Mouse (Mus musculus) spleen, adult 12 weeks (tissue): ENCODE measurements around the gene Scamp3.
"Not testable (repeated sequence)": the region's sequence is repeated elsewhere in the genome, so short reads cannot be mapped to it uniquely, and the experiment has no call there.

ENCODE experiments used
- DNase-seq: peaks from one replicate; pipeline ENCODE4 v3.0.0; 2022; ENCODE audit warnings: low spot score

Scamp3 gene

GRCm38 (mm10) chr3:89177242-89178106 is at the start of gene Scamp3:
Scamp3 (plus strand) TSS chr3:89177473.
- peak; percentile 64 for DNase-seq

GRCm38 (mm10) chr3:89129908-89130307 is 47.4 kb upstream of the Scamp3 start:
- no peak for DNase-seq

- no peak for DNase-seq
These were observed 45.5 kb upstream of the Scamp3 start for GRCm38 (mm10) chr3:89131816-89132215.

GRCm38 (mm10) chr3:89132285-89133062 is 44.8 kb upstream of the Scamp3 start:
- DNase-seq = peak; percentile 55

- no peak for DNase-seq
These were observed 44.2 kb upstream of the Scamp3 start for GRCm38 (mm10) chr3:89133063-89133450.

- no peak for DNase-seq
These were observed 43.5 kb upstream of the Scamp3 start for GRCm38 (mm10) chr3:89133752-89134151.

- no peak for DNase-seq
These were observed 41.3 kb upstream of the Scamp3 start, which contains the start of gene Pklr for GRCm38 (mm10) chr3:89135958-89136357. Pklr (plus strand) TSS chr3:89136142.

- peak; percentile 45 for DNase-seq
These were observed 40.9 kb upstream of the Scamp3 start for GRCm38 (mm10) chr3:89136365-89136764.

- DNase-seq = no peak
These were observed 32.5 kb upstream of the Scamp3 start for GRCm38 (mm10) chr3:89144821-89145220.

GRCm38 (mm10) chr3:89145566-89145965 is 31.7 kb upstream of the Scamp3 start:
- no peak for DNase-seq

GRCm38 (mm10) chr3:89147101-89147978 is 29.9 kb upstream of the Scamp3 start:
- DNase-seq = no peak

- DNase-seq = no peak
These were observed 29.3 kb upstream of the Scamp3 start for GRCm38 (mm10) chr3:89147979-89148311.

- no peak for DNase-seq
These were observed 28.7 kb upstream of the Scamp3 start for GRCm38 (mm10) chr3:89148567-89148966.

- no peak for DNase-seq
These were observed 25.0 kb upstream of the Scamp3 start for GRCm38 (mm10) chr3:89152084-89152835.

GRCm38 (mm10) chr3:89156951-89157350 is 20.3 kb upstream of the Scamp3 start:
- DNase-seq = no peak

- DNase-seq = no peak
These were observed 18.6 kb upstream of the Scamp3 start for GRCm38 (mm10) chr3:89158651-89159050.

GRCm38 (mm10) chr3:89159211-89159610 is 18.1 kb upstream of the Scamp3 start:
- DNase-seq = no peak

- peak; percentile 54 for DNase-seq
These were observed 17.5 kb upstream of the Scamp3 start, which contains the start of gene Hcn3 for GRCm38 (mm10) chr3:89159616-89160344. Hcn3 (minus strand) TSS chr3:89160196.

GRCm38 (mm10) chr3:89161207-89161606 is 16.1 kb upstream of the Scamp3 start:
- not testable (repeated sequence) for DNase-seq

GRCm38 (mm10) chr3:89161786-89162185 is 15.5 kb upstream of the Scamp3 start:
- DNase-seq = no peak

- DNase-seq = no peak
These were observed 14.2 kb upstream of the Scamp3 start for GRCm38 (mm10) chr3:89163123-89163522.
